Mouse (Mus musculus) olfactory bulb, adult 2 months (tissue): ENCODE measurements around the gene Zfyve28. TPM values are rescaled to one million over a fixed set of nuclear protein-coding genes. Genes with fewer than 3 reads are reported as not detected.
A peak's percentile ranks its signal among the peaks of the same experiment; 100 is the strongest.

Experiments used
- H3K27ac ChIP-seq: fragments of 200-500 bp; 2 replicates; pipeline ENCODE4 v1.5.1; 2012; ENCODE audit warnings: low read depth, low read length; ENCODE audit not compliant: insufficient read depth
- H3K4me1 ChIP-seq: fragments of 200-500 bp; 2 replicates; pipeline ENCODE4 v1.6.1; 2012; ENCODE audit warnings: low read length; ENCODE audit not compliant: control insufficient read depth, insufficient read depth
- H3K4me3 ChIP-seq: fragments of 200-500 bp; 2 replicates; pipeline ENCODE4 v1.5.1; 2012; ENCODE audit warnings: mild to moderate bottlenecking, low read depth, low read length, moderate library complexity; ENCODE audit not compliant: insufficient read depth
- CTCF ChIP-seq: fragments of 200-500 bp; IDR thresholded peaks from 2 replicates; pipeline ENCODE4 v1.5.1; 2012; ENCODE audit warnings: low read depth, mild to moderate bottlenecking, low read length, moderate library complexity; ENCODE audit not compliant: insufficient read depth
- POLR2A ChIP-seq: fragments of 200-500 bp; IDR thresholded peaks from 2 replicates; pipeline ENCODE4 v1.6.1; 2012; ENCODE audit warnings: mild to moderate bottlenecking, low read depth, low read length, moderate library complexity; ENCODE audit not compliant: insufficient read depth
- WGBS: fragments of 180-500 bp; shearing (Covaris S2); methylation state at CpG from one replicate; pipeline ENCODE4 v1.1.7; 2018; 5-methylcytosine and 5-hydroxymethylcytosine counted together
- polyA plus RNA-seq: library from polyadenylated mRNA; stranded (reverse); fragments of >200 nt; gene quantifications from 2 replicates; pipeline ENCODE4 v1.2.4, GENCODE M21; 2012; ENCODE audit warnings: low replicate concordance; ENCODE audit not compliant: missing spikeins, insufficient read depth, insufficient read length

Zfyve28 gene
- polyA plus RNA-seq, 1 experiment = not detected

DNA sequence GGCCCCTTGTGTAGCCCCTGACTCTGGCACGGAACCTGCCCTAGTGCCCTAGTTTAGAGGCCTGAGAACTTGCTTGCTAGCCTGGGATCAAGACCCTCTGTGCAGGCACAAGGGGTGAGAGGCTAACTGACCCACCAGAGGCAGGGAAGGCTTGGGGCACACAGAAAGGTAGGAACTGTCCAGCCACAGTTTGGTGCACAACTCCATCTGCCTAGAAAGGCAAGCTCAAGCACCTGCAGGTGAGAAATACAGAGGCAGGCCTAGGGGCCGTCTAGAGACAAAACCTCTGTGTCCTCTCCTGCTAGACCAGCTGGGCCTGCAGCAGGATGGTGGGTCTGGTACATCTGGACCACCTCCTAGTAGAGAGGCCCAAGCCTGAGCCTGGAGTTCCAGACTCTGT lies 114.2 kb downstream of the Zfyve28 start:
- Histone ChIP-seq H3K4me1 (peaks cover 18% of the 10 kb centered on the region), H3K27ac (no peak overlapping the region), H3K4me3 (no peak overlapping the region)
- 84% methylated on average over 2 of the region's 2 CpGs for WGBS
- TF ChIP-seq POLR2A = no peak
- TF ChIP-seq CTCF = no peak

- peak overlapping the region; percentile 71; the same call in 1 of the 2 replicates for H3K27ac ChIP-seq
- 28% methylated on average over 4 of the region's 4 CpGs for WGBS
- H3K4me3 ChIP-seq = no peak overlapping the region
- peaks cover 8% of the 10 kb centered on the region for H3K4me1 ChIP-seq
- TF ChIP-seq CTCF (no peak), POLR2A (no peak)
Measured at GRCm38 (mm10) chr5:34170726-34171125, 117.5 kb downstream of the Zfyve28 start.

DNA sequence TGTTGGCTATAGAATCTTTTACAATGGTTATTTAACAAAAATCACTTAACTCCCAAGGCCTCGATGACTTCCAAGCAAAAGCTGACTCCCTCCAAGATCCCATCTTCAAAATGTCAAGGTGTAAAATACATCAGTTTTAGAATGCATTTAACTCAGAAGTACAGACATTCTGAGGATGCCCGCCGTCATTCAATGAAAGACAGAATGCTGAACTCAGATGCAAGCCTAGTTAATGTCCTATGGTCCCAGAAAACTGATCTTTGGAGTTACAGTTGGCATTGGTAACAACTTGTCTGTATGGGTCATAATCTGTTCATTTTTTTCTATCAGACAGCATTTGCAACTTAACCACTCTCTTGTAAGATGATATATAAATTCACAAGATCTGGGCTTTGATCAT lies 118.3 kb downstream of the Zfyve28 start:
- WGBS = 73% methylated on average over 3 of the region's 3 CpGs
- H3K4me3 ChIP-seq = peak overlapping the region; percentile 87; the same call in 1 of the 2 replicates
- TF ChIP-seq POLR2A = no peak
- no peak for TF ChIP-seq CTCF
- peaks cover 8% of the 10 kb centered on the region for H3K4me1 ChIP-seq
- peak overlapping the region; percentile 84 for H3K27ac ChIP-seq

- H3K4me1 ChIP-seq = peaks cover 8% of the 10 kb centered on the region
- no peak for TF ChIP-seq CTCF
- TF ChIP-seq POLR2A = peak; percentile 53
- peak within 1 kb of the TSS; percentile 87 for H3K4me3 ChIP-seq
- under 1% methylated on average over 57 of the region's 57 CpGs for WGBS
- peak within 1 kb of the TSS; percentile 84 for H3K27ac ChIP-seq
Measured at GRCm38 (mm10) chr5:34168950-34169891, 119.0 kb downstream of the Zfyve28 start, which contains the start of the genes Poln and Haus3. Gene Poln, minus strand, starts transcription at chr5:34169448. Gene Haus3, minus strand, starts transcription at chr5:34169527.

DNA sequence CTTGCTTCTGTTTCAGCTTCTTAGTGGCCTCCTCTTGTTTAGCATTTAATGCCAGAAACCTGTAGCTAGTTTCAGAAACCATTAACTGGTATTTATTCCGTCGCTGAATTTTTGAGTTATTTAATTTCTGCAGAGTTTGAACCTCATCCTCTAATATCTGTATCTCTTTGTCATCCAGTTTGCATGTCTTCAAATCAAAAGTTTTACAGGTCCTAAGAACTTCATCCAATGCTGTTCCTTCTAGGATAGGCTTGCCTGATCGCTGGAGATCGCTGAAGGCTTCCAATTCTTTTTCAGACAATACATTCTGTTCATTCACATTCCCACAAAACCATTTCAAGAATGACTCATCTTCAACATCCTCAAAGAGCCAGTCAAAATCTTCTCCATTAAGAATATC lies 120.4 kb downstream of the Zfyve28 start:
- no peak overlapping the region for H3K27ac ChIP-seq
- TF ChIP-seq CTCF (no peak), POLR2A (no peak)
- H3K4me3 ChIP-seq = no peak overlapping the region
- peaks cover 8% of the 10 kb centered on the region for H3K4me1 ChIP-seq
- WGBS = 78% methylated on average over 4 of the region's 4 CpGs

DNA sequence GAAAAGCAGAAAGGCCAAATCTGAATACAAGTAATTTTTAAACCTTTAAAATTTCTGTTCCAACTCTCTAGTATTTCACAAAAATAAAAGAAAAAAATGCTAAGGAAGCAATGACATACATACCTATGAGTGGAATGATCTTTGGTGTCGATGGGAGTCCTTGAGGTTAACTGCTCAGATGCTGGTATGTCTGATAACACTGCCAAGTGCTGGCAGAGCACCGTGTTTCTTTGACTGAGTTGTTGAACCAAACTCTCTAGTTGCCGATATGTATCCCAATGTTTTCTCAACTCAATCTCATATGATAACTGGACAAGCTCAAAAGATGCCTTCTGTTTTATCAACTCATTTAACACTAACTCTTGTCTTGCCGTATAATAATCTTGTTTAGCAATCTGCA lies 122.5 kb downstream of the Zfyve28 start:
- Histone ChIP-seq H3K27ac (no peak overlapping the region), H3K4me1 (peaks cover 3% of the 10 kb centered on the region; the same call in 1 of the 2 replicates), H3K4me3 (no peak overlapping the region)
- TF ChIP-seq POLR2A (no peak), CTCF (no peak)
- 55% methylated on average over 4 of the region's 4 CpGs for WGBS

DNA sequence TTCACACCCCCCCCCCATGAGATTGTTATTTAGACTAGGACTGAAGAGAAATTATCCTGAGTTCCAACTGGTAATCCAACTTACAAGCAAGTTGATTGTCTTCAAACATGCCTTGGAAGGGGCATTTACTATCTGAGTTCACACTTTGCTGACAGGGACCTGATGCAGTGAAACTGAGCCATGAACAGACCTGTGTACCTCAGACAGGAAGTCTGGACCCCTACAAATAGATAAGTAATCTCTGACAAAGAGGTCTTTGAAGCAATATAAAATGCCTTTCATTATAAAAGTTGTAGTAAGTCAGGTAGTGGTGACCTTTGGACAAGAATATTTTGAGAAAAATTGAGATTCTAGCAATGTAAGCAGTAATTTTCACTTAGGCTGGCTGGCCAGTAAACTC lies 139.8 kb downstream of the Zfyve28 start:
- H3K4me3 ChIP-seq = no peak overlapping the region
- TF ChIP-seq POLR2A (no peak), CTCF (no peak)
- H3K4me1 ChIP-seq = no peaks in the 10 kb centered on the region
- no peak overlapping the region for H3K27ac ChIP-seq

GRCm38 (mm10) chr5:34147554-34147953 lies 140.7 kb downstream of the Zfyve28 start:
- TF ChIP-seq POLR2A (no peak), CTCF (no peak)
- no peak overlapping the region for H3K27ac ChIP-seq
- 95% methylated on average over 3 of the region's 3 CpGs for WGBS
- no peak overlapping the region for H3K4me3 ChIP-seq
- H3K4me1 ChIP-seq = no peaks in the 10 kb centered on the region

Other genes with a start within 250 kb of the Zfyve28 start
- gene Poln, start 119.0 kb downstream of the Zfyve28 start, polyA plus RNA-seq = not detected in 2 replicates
- gene Haus3, start 118.9 kb downstream of the Zfyve28 start, polyA plus RNA-seq = not detected in 2 replicates
- gene Mxd4, start 100.7 kb downstream of the Zfyve28 start, polyA plus RNA-seq = 230 TPM in 1 of 2 replicates, not detected in the other
- gene Cfap99, start 151 bp upstream of the Zfyve28 start, polyA plus RNA-seq = not detected in 2 replicates
- 159 TPM in 1 of 2 replicates, not detected in the other for gene Rnf4, start 47.8 kb upstream of the Zfyve28 start, polyA plus RNA-seq
- not detected in 2 replicates for gene Fam193a, start 81.5 kb upstream of the Zfyve28 start, polyA plus RNA-seq
- not detected in 2 replicates for gene Tnip2, start 225.5 kb upstream of the Zfyve28 start, polyA plus RNA-seq
- gene Sh3bp2, start 237.4 kb upstream of the Zfyve28 start, polyA plus RNA-seq = not detected in 2 replicates